Mouse (Mus musculus) hindbrain, embryonic 13.5 days (tissue): ENCODE data around the gene Arl15. TPM values are rescaled to one million over a fixed set of nuclear protein-coding genes. Genes with fewer than 3 reads are reported as not detected.

ENCODE experiments used
- ATAC-seq: fragments of 200-750 bp; cut with Nextera tagmentation; 2 replicates; pipeline ENCODE4 v1.8.0; 2017; ENCODE audit warnings: moderate TSS enrichment; ENCODE audit not compliant: low FRiP score
- H3K27ac ChIP-seq: fragments of 300-500 bp; sonication (generic); 2 replicates; pipeline ENCODE4 v1.5.1; 2015; ENCODE audit warnings: inconsistent platforms, mild to moderate bottlenecking, moderate library complexity
- H3K27me3 ChIP-seq: fragments of 300-500 bp; sonication (generic); 2 replicates; pipeline ENCODE4 v1.6.1; 2015; ENCODE audit warnings: mild to moderate bottlenecking, inconsistent platforms
- H3K36me3 ChIP-seq: fragments of 300-500 bp; sonication (generic); 2 replicates; pipeline ENCODE4 v1.6.1; 2015; ENCODE audit warnings: mild to moderate bottlenecking, inconsistent platforms
- H3K4me1 ChIP-seq: fragments of 300-500 bp; sonication (generic); replicated peaks from 2 replicates; pipeline ENCODE4 v1.6.1; 2015; ENCODE audit warnings: inconsistent platforms
- H3K4me2 ChIP-seq: fragments of 300-500 bp; sonication (generic); 2 replicates; pipeline ENCODE4 v1.6.1; 2015; ENCODE audit warnings: inconsistent platforms, mild to moderate bottlenecking, moderate library complexity
- H3K4me3 ChIP-seq: fragments of 300-500 bp; sonication (generic); 2 replicates; pipeline ENCODE4 v1.5.1; 2015; ENCODE audit warnings: mild to moderate bottlenecking, inconsistent platforms
- H3K9ac ChIP-seq: fragments of 300-500 bp; sonication (generic); 2 replicates; pipeline ENCODE4 v1.6.1; 2015; ENCODE audit warnings: mild to moderate bottlenecking, inconsistent platforms
- H3K9me3 ChIP-seq: fragments of 300-500 bp; sonication (generic); 2 replicates; pipeline ENCODE4 v1.6.1; 2016; ENCODE audit warnings: inconsistent platforms
- WGBS: fragments of 180-500 bp; shearing (Covaris S2); methylation state at CpG from one replicate; pipeline ENCODE4 v1.1.7; 2015; 5-methylcytosine and 5-hydroxymethylcytosine counted together
- polyA plus RNA-seq: library from polyadenylated mRNA; unstranded; fragments of >200 nt; fragmentation: Nextera tagmentation; extraction: Ambion mirVana; gene quantifications from 2 replicates; pipeline ENCODE4 v1.2.1, GENCODE M21; 2015

Gene Arl15
- polyA plus RNA-seq, 1 experiment from 2014 or later, result 17.3 TPM

DNA sequence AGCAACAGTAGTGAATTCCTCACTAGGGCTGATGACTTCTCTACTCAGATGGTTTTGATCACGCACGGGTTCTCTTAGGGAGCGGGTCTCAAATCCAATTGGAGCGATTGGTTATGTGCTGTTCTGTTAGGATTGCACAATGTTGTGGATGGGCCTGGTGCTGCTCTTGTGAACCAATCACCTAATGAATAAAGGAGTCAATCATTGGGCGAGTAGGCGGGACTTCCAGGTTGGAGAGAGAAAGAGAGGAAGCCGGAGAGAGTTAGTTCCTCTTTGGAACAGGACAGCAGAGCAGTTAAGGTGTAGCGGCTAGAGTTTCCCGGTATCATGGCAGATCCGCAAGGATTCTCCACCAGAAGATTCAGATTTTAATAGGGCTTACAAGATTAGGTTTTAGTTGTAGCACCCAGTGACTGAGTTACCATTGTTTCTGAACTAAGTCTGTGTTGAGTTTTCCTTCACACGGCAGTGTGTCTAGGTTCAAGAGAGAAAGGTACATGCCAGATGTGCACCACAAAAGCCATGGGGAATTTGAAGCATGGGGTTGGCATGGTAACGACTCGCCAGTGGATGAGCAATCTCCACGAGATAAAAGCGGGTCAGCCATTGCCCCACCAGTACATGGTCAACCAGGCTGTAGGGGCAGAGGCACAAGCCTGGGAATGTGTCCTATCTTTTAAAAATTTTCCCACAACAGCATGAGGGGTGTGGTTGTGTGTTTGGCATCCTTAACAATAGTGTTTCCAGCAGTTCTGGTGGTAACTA is 408.7 kb downstream of the Arl15 start:
- H3K27ac ChIP-seq, result no peak overlapping the region
- no peaks in the 10 kb centered on the region for H3K27me3 ChIP-seq
- H3K4me2 ChIP-seq, result no peak overlapping the region
- H3K36me3 ChIP-seq, result no peaks in the 10 kb centered on the region
- WGBS, result 84% methylated on average over 15 of the region's 15 CpGs
- H3K4me1 ChIP-seq, result no peaks in the 10 kb centered on the region
- no peak overlapping the region for H3K4me3 ChIP-seq
- no peaks in the 10 kb centered on the region for H3K9me3 ChIP-seq
- H3K9ac ChIP-seq, result no peak overlapping the region
- ATAC-seq, result no peak

Other genes starting within 250 kb of the Arl15 start
- gene Snx18, start 175.9 kb upstream of the Arl15 start, polyA plus RNA-seq, result 10.8 and 11.2 TPM in 2 replicates
- gene Hspb3, start 130.8 kb upstream of the Arl15 start, polyA plus RNA-seq, result 0.35 TPM in 1 of 2 replicates, not detected in the other